Mouse (Mus musculus) E14TG2a.4 (cell line): ENCODE data around the gene Tprgl.

Experiments used
- H3K27me3 ChIP-seq: 2 replicates; pipeline ENCODE4 v1.6.1; 2014; ENCODE audit warnings: low read length, control low read depth; ENCODE audit not compliant: insufficient read depth
- H3K36me3 ChIP-seq: 2 replicates; pipeline ENCODE4 v1.6.1; 2014; ENCODE audit warnings: low read length, control low read depth; ENCODE audit not compliant: insufficient read depth
- H3K4me1 ChIP-seq: replicated peaks from 2 replicates; pipeline ENCODE4 v1.6.1; 2014; ENCODE audit warnings: low read depth, low read length, control low read depth
- H3K4me3 ChIP-seq: replicated peaks from 2 replicates; pipeline ENCODE4 v1.5.1; 2014; ENCODE audit warnings: mild to moderate bottlenecking, low read length
- H3K9me3 ChIP-seq: 2 replicates; pipeline ENCODE4 v1.6.1; 2014; ENCODE audit warnings: low read length, control low read depth
- CTCF ChIP-seq: conservative IDR thresholded peaks from 2 replicates; pipeline ENCODE4 v1.5.1; 2014; ENCODE audit warnings: low read length
- NANOG ChIP-seq: IDR thresholded peaks from 2 replicates; pipeline ENCODE4 v1.6.1; 2014; ENCODE audit warnings: borderline replicate concordance, low read length, mixed read lengths
- POU5F1 ChIP-seq: IDR thresholded peaks from 2 replicates; pipeline ENCODE4 v1.6.1; 2014; ENCODE audit warnings: low read length, borderline replicate concordance

Gene Tprgl

DNA sequence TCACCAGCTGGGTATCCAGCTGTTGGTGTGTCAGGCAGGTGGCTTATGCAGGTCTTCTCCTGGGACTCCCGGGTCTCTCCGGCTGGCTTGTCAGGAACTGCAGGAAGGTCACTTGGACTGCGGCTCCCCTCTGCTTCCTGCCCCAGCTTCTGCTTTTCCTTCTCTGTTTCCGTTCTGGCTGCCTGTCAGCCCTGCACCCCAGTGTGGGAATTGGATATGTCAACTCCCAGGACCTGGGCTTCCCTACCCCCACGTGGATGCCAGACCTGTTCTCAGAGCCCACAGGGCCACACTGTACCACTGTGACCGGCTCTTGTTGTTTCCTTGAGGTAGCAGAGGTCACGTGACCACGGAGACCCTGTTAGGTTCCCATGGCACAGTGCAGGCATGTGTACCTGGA lies 28.5 kb upstream of the Tprgl start:
- Histone ChIP-seq H3K27me3 (peaks cover 26% of the 10 kb centered on the region), H3K4me1 (peaks cover 14% of the 10 kb centered on the region), H3K4me3 (no peak overlapping the region), H3K9me3 (no peaks in the 10 kb centered on the region), H3K36me3 (no peaks in the 10 kb centered on the region)
- TF ChIP-seq POU5F1 (no peak), CTCF (no peak), NANOG (no peak)

GRCm38 (mm10) chr4:154186002-154186537 lies 25.6 kb upstream of the Tprgl start:
- TF ChIP-seq NANOG (no peak), POU5F1 (no peak), CTCF (no peak)
- Histone ChIP-seq H3K4me3 (no peak overlapping the region), H3K36me3 (no peaks in the 10 kb centered on the region), H3K4me1 (peaks cover 14% of the 10 kb centered on the region), H3K27me3 (peaks cover 41% of the 10 kb centered on the region), H3K9me3 (no peaks in the 10 kb centered on the region)

DNA sequence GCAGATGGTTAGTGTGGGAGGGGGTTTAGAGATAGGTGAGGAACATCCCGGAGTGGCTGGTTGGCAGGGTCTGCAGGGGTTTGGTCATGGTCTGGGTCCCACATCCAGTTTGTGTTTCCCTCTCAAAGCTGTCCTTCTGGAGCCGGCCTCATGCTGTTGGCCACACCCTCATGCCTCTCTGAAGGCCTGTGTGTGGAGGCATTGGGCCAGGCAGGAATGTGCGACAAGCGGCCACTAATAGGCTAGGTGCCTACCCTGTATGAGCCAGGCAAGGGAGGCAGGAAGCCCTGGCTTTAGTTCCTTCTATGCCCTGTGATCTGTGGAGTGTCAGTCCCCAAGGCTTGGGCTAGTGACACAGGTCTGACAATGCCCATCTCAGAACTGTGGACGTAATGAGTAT lies 24.5 kb upstream of the Tprgl start:
- H3K27me3 ChIP-seq, result peaks cover 38% of the 10 kb centered on the region
- H3K9me3 ChIP-seq, result no peaks in the 10 kb centered on the region
- TF ChIP-seq CTCF, result no peak
- TF ChIP-seq POU5F1, result no peak
- no peak for TF ChIP-seq NANOG
- no peaks in the 10 kb centered on the region for H3K36me3 ChIP-seq
- peaks cover 14% of the 10 kb centered on the region for H3K4me1 ChIP-seq
- no peak overlapping the region for H3K4me3 ChIP-seq

GRCm38 (mm10) chr4:154183566-154183965 lies 23.1 kb upstream of the Tprgl start:
- TF ChIP-seq CTCF (no peak), POU5F1 (no peak), NANOG (no peak)
- no peak overlapping the region for H3K4me3 ChIP-seq
- peaks cover 39% of the 10 kb centered on the region for H3K27me3 ChIP-seq

GRCm38 (mm10) chr4:154181001-154181400 lies 20.5 kb upstream of the Tprgl start:
- peaks cover 4% of the 10 kb centered on the region for H3K4me1 ChIP-seq
- H3K36me3 ChIP-seq, result no peaks in the 10 kb centered on the region
- TF ChIP-seq NANOG, result no peak
- no peak for TF ChIP-seq CTCF
- no peak for TF ChIP-seq POU5F1
- H3K4me3 ChIP-seq, result no peak overlapping the region
- H3K27me3 ChIP-seq, result peaks cover 52% of the 10 kb centered on the region
- no peaks in the 10 kb centered on the region for H3K9me3 ChIP-seq

More at GRCm38 (mm10) chr4:154183566-154183965, 23.1 kb upstream of the Tprgl start:
- H3K36me3 ChIP-seq, result no peaks in the 10 kb centered on the region
- H3K4me1 ChIP-seq, result peaks cover 14% of the 10 kb centered on the region
- no peaks in the 10 kb centered on the region for H3K9me3 ChIP-seq

DNA sequence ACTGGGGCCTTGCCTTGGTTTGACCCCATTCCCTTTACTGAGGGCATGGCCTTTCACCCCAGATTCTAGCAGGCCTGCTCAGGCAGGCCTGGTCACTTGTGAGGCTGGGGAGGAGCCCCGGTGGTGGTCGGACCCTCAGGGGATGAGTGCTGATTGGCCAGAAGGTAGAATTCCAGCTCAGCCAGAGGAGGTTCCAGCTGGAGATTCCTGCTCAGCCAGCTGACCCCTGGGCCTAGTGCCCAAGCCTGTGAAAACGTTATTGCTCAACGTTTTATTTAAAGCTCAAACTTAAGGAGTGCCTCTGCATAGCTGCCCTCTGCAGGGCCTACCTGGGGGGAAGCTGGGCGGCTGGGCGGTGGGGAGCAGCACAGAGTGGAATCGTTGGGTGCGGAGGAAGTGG lies 16.8 kb upstream of the Tprgl start:
- Histone ChIP-seq H3K36me3 (no peaks in the 10 kb centered on the region), H3K4me3 (no peak overlapping the region), H3K27me3 (peaks cover 57% of the 10 kb centered on the region), H3K4me1 (peaks cover 7% of the 10 kb centered on the region; the same call in 1 of the 2 replicates), H3K9me3 (no peaks in the 10 kb centered on the region)
- no peak for TF ChIP-seq CTCF
- TF ChIP-seq NANOG, result no peak
- TF ChIP-seq POU5F1, result no peak

DNA sequence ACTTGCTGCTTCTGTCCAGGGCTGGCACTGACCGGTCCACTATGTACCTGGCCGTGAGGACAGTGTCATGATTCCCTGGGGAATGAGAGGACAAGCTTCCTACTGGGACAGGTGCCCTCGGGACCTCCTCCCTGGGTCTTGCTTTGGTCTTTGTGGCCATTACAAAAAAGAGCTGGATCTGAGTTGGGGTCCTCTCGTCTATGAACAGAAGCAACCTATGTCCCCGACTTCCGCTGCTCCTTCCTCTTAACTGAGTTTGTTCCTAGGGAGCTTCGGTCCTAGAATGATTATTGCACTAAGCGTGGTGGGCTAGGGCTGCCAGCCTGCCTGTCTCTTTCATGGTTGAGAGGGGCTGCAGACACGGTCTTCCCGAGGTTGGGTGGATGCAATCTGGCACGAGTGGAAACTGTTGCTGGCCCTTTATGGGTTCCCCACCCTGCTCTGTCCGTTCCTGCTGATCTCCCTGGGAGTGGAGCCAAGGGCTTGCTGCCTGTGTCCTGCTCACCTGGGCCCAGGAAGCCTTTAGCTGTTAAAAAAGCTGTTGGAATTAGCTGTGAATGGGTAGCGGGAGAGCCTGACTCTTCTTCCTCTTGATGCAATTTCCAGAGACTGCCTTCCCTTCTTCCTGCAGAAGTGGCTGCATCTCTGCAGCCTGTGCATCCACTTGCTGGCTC lies 11.6 kb upstream of the Tprgl start:
- Histone ChIP-seq H3K4me1 (peaks cover 26% of the 10 kb centered on the region), H3K27me3 (peaks cover 82% of the 10 kb centered on the region), H3K9me3 (no peaks in the 10 kb centered on the region; the same call in 1 of the 2 replicates), H3K4me3 (peak overlapping the region; percentile 82; the same call in 1 of the 2 replicates), H3K36me3 (no peaks in the 10 kb centered on the region)
- TF ChIP-seq POU5F1 (no peak), NANOG (no peak), CTCF (no peak)

GRCm38 (mm10) chr4:154171151-154171930 lies 10.9 kb upstream of the Tprgl start:
- Histone ChIP-seq H3K36me3 (no peaks in the 10 kb centered on the region), H3K4me1 (peaks cover 26% of the 10 kb centered on the region), H3K9me3 (no peaks in the 10 kb centered on the region; the same call in 1 of the 2 replicates), H3K27me3 (peaks cover 77% of the 10 kb centered on the region), H3K4me3 (peak overlapping the region; percentile 82)
- TF ChIP-seq POU5F1 (no peak), NANOG (no peak), CTCF (no peak)
